Mouse (Mus musculus) large intestine, adult 2 months (tissue): ENCODE measurements around the gene Mical3. TPM values are rescaled to one million over a fixed set of nuclear protein-coding genes. Genes with fewer than 3 reads are reported as not detected.

Source experiments
- DNase-seq: peaks from one replicate; pipeline ENCODE4 v3.0.0-alpha.2; 2012; ENCODE audit warnings: low read depth, low spot score
- WGBS: fragments of 180-500 bp; shearing (Covaris S2); methylation state at CpG from one replicate; pipeline ENCODE4 v1.1.7; 2018; 5-methylcytosine and 5-hydroxymethylcytosine counted together
- polyA plus RNA-seq: library from polyadenylated mRNA; depleted of rRNA; stranded (reverse); fragments of >200 nt; gene quantifications from 2 replicates; pipeline ENCODE4 v1.2.3, GENCODE M21; 2012; rRNA removed

Gene Mical3
- polyA plus RNA-seq, 1 experiment = 8.1 TPM

DNA sequence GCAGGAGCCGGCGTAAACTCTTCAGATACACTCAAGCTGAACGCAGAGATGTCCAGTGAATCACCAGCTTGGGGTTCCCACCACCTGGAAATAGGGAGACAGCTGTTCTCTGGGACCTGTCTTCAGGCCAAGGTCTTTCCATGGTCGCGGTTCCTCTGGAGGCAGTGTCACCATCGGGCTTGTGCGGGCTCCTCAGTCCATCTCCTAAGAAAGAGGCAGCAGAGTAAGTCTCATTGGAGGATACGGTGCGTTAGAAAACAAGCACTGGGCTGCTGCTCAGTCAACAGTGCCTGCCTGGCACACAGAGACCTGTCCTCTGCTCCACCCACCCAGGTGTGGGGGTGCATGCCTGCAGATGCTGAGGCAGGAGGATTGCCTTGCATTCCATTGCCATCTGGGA, 236.7 kb downstream of the Mical3 start:
- DNase-seq = no peak
- WGBS = 91% methylated on average over 9 of the region's 9 CpGs

DNA sequence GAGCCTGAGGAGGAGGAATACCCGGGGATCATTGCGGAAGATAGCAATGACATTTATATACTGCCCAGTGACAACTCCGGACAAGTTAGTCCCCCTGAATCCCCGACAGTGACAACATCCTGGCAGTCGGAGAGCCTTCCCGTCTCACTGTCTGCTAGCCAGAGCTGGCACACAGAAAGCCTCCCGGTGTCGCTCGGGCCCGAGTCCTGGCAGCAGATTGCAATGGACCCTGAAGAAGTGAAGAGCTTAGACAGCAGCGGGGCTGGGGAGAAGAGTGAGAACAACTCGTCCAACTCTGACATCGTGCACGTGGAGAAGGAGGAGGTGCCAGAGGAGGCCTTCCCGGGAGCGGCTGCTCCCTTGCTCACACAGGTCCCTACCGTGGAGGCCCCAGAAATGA, 244.1 kb downstream of the Mical3 start:
- 87% methylated on average over 17 of the region's 17 CpGs for WGBS
- DNase-seq = no peak

DNA sequence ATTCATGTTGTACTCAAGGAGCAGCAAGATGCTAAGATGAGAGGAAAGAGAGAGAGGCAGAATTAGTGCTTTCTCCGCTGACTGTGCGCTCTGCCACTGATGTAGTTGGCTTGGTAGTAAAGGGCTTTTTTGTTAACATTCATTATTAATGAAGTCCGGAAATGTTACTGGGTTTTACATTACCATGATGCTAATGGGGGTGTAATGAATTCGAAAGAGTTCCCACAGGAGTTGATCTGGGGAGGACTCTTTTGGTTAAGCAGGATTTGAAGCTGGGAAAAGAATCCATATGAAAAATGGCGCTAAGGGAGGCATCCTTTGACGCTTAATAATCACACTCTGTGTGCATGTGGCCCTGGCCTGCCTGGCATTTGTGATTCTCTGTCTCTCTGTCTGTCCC, 246.4 kb downstream of the Mical3 start:
- 94% methylated on average over 6 of the region's 6 CpGs for WGBS

More for the DNA sequence above, 246.4 kb downstream of the Mical3 start:
- DNase-seq = no peak

Other genes starting within 250 kb of the Mical3 start
- gene Bid, start 214.1 kb downstream of the Mical3 start, polyA plus RNA-seq = 15.8 and 16.0 TPM in 2 replicates
- 16.1 and 17.3 TPM in 2 replicates for gene Pex26, start 52.7 kb upstream of the Mical3 start, polyA plus RNA-seq
- 0.20 and 0.30 TPM in 2 replicates for gene Tuba8, start 79.7 kb upstream of the Mical3 start, polyA plus RNA-seq
- 4.7 and 17.0 TPM in 2 replicates for gene Usp18, start 114.9 kb upstream of the Mical3 start, polyA plus RNA-seq
- 0.64 and 0.73 TPM in 2 replicates for gene Slc6a13, start 169.2 kb upstream of the Mical3 start, polyA plus RNA-seq
- 0.26 and 0.37 TPM in 2 replicates for gene Slc6a12, start 212.1 kb upstream of the Mical3 start, polyA plus RNA-seq